Mouse (Mus musculus) hindbrain, embryonic 15.5 days (tissue): ENCODE measurements at regions not wholly inside any gene's neighbourhood (a gene's known extent, or its start where the extent isn't known, plus 50 kb on each side); places are given as distances from the start of the nearest gene placed in this dataset.
A peak's percentile ranks its signal among the peaks of the same experiment; 100 is the strongest.

Experiments used
- ATAC-seq: fragments of 200-750 bp; cut with Nextera tagmentation; 2 replicates; pipeline ENCODE4 v1.8.0; 2017; ENCODE audit warnings: low read depth, moderate number of reproducible peaks, moderate TSS enrichment; ENCODE audit not compliant: low FRiP score
- H3K27ac ChIP-seq: fragments of 300-500 bp; sonication (generic); replicated peaks from 2 replicates; pipeline ENCODE4 v1.5.1; 2015; ENCODE audit warnings: mild to moderate bottlenecking, inconsistent platforms
- H3K27me3 ChIP-seq: fragments of 300-500 bp; sonication (generic); 2 replicates; pipeline ENCODE4 v1.6.1; 2015; ENCODE audit warnings: control low read depth, inconsistent platforms
- H3K36me3 ChIP-seq: fragments of 300-500 bp; sonication (generic); 2 replicates; pipeline ENCODE4 v1.6.1; 2015; ENCODE audit warnings: control low read depth, inconsistent platforms
- H3K4me1 ChIP-seq: fragments of 300-500 bp; sonication (generic); replicated peaks from 2 replicates; pipeline ENCODE4 v1.6.1; 2015; ENCODE audit warnings: control low read depth, inconsistent platforms
- H3K4me2 ChIP-seq: fragments of 300-500 bp; sonication (generic); 2 replicates; pipeline ENCODE4 v1.6.1; 2015; ENCODE audit warnings: moderate library complexity, mild to moderate bottlenecking, inconsistent platforms
- H3K4me3 ChIP-seq: fragments of 300-500 bp; sonication (generic); 2 replicates; pipeline ENCODE4 v1.5.1; 2015; ENCODE audit warnings: mild to moderate bottlenecking, inconsistent platforms
- H3K9ac ChIP-seq: fragments of 300-500 bp; sonication (generic); 2 replicates; pipeline ENCODE4 v1.6.1; 2015; ENCODE audit warnings: inconsistent platforms
- H3K9me3 ChIP-seq: fragments of 300-500 bp; sonication (generic); 2 replicates; pipeline ENCODE4 v1.6.1; 2016; ENCODE audit warnings: control low read depth, inconsistent platforms
- WGBS: fragments of 180-500 bp; shearing (Covaris S2); methylation state at CpG from one replicate; pipeline ENCODE4 v1.1.7; 2015; 5-methylcytosine and 5-hydroxymethylcytosine counted together

- Histone ChIP-seq H3K27me3 (no peaks in the 10 kb centered on the region), H3K4me1 (no peaks in the 10 kb centered on the region), H3K4me3 (no peak overlapping the region), H3K9me3 (no peaks in the 10 kb centered on the region), H3K9ac (no peak overlapping the region), H3K36me3 (no peaks in the 10 kb centered on the region), H3K4me2 (no peak overlapping the region), H3K27ac (no peak overlapping the region)
- no peak for ATAC-seq
- WGBS = 53% methylated on average over 1 of the region's 1 CpGs
Measured at GRCm38 (mm10) chr4:131132201-131132600, 188.0 kb downstream of the Matn1 start.

GRCm38 (mm10) chr4:131132781-131133180 lies 188.6 kb downstream of the Matn1 start:
- Histone ChIP-seq H3K4me2 (no peak overlapping the region), H3K4me1 (no peaks in the 10 kb centered on the region), H3K9me3 (no peaks in the 10 kb centered on the region), H3K27me3 (no peaks in the 10 kb centered on the region), H3K36me3 (no peaks in the 10 kb centered on the region), H3K4me3 (no peak overlapping the region), H3K9ac (no peak overlapping the region), H3K27ac (no peak overlapping the region)
- WGBS = 71% methylated on average over 9 of the region's 9 CpGs
- ATAC-seq = no peak

GRCm38 (mm10) chr4:131135841-131136240 lies 191.7 kb downstream of the Matn1 start:
- no peak overlapping the region for H3K27ac ChIP-seq
- 82% methylated on average over 4 of the region's 4 CpGs for WGBS
- no peaks in the 10 kb centered on the region for H3K27me3 ChIP-seq
- ATAC-seq = no peak
- no peaks in the 10 kb centered on the region for H3K9me3 ChIP-seq
- no peak overlapping the region for H3K4me2 ChIP-seq
- H3K4me3 ChIP-seq = no peak overlapping the region
- no peaks in the 10 kb centered on the region for H3K4me1 ChIP-seq
- no peak overlapping the region for H3K9ac ChIP-seq
- no peaks in the 10 kb centered on the region for H3K36me3 ChIP-seq

- no peak overlapping the region for H3K4me2 ChIP-seq
- H3K36me3 ChIP-seq = no peaks in the 10 kb centered on the region
- H3K27me3 ChIP-seq = no peaks in the 10 kb centered on the region
- H3K27ac ChIP-seq = no peak overlapping the region
- H3K4me3 ChIP-seq = no peak overlapping the region
- 0 out of 2 replicates have a peak, but pooled peaks cover 6% of the 10 kb centered on the region for H3K4me1 ChIP-seq
- 83% methylated on average over 13 of the region's 13 CpGs for WGBS
- H3K9ac ChIP-seq = no peak overlapping the region
- no peak for ATAC-seq
- no peaks in the 10 kb centered on the region for H3K9me3 ChIP-seq
Measured at GRCm38 (mm10) chr4:131138891-131139290, 194.7 kb downstream of the Matn1 start.

GRCm38 (mm10) chr4:131141890-131142465 lies 197.8 kb downstream of the Matn1 start:
- Histone ChIP-seq H3K4me3 (no peak overlapping the region), H3K27me3 (no peaks in the 10 kb centered on the region)
- 29% methylated on average over 17 of the region's 17 CpGs for WGBS

GRCm38 (mm10) chr4:131145507-131145906 lies 201.3 kb downstream of the Matn1 start:
- Histone ChIP-seq H3K9ac (no peak overlapping the region), H3K27me3 (no peaks in the 10 kb centered on the region), H3K4me1 (peaks cover 15% of the 10 kb centered on the region; the same call in 1 of the 2 replicates), H3K4me2 (no peak overlapping the region), H3K4me3 (no peak overlapping the region), H3K27ac (no peak overlapping the region), H3K9me3 (no peaks in the 10 kb centered on the region), H3K36me3 (no peaks in the 10 kb centered on the region)
- 79% methylated on average over 1 of the region's 1 CpGs for WGBS
- no peak for ATAC-seq

More at GRCm38 (mm10) chr4:131141890-131142465, 197.8 kb downstream of the Matn1 start:
- Histone ChIP-seq H3K9me3 (no peaks in the 10 kb centered on the region), H3K36me3 (no peaks in the 10 kb centered on the region), H3K27ac (no peak overlapping the region), H3K4me1 (0 out of 2 replicates have a peak, but pooled peaks cover 6% of the 10 kb centered on the region), H3K9ac (no peak overlapping the region), H3K4me2 (no peak overlapping the region)
- ATAC-seq = no peak

- WGBS = 58% methylated on average over 16 of the region's 16 CpGs
- Histone ChIP-seq H3K4me1 (peaks cover 9% of the 10 kb centered on the region; the same call in 1 of the 2 replicates), H3K9me3 (no peaks in the 10 kb centered on the region), H3K27ac (no peak overlapping the region), H3K4me3 (no peak overlapping the region), H3K27me3 (no peaks in the 10 kb centered on the region), H3K9ac (no peak overlapping the region), H3K4me2 (no peak overlapping the region), H3K36me3 (no peaks in the 10 kb centered on the region)
- no peak for ATAC-seq
Measured at GRCm38 (mm10) chr4:131148042-131148747, 204.0 kb downstream of the Matn1 start.

- Histone ChIP-seq H3K9ac (no peak overlapping the region), H3K9me3 (no peaks in the 10 kb centered on the region), H3K4me2 (no peak overlapping the region), H3K36me3 (no peaks in the 10 kb centered on the region), H3K27me3 (no peaks in the 10 kb centered on the region), H3K27ac (no peak overlapping the region), H3K4me1 (peaks cover 9% of the 10 kb centered on the region; the same call in 1 of the 2 replicates), H3K4me3 (no peak overlapping the region)
- no peak for ATAC-seq
- 84% methylated on average over 5 of the region's 5 CpGs for WGBS
Measured at GRCm38 (mm10) chr4:131149466-131149865, 205.3 kb downstream of the Matn1 start.

- Histone ChIP-seq H3K4me1 (peaks cover 33% of the 10 kb centered on the region), H3K4me3 (no peak overlapping the region), H3K9me3 (no peaks in the 10 kb centered on the region), H3K9ac (no peak overlapping the region), H3K4me2 (no peak overlapping the region), H3K36me3 (no peaks in the 10 kb centered on the region), H3K27me3 (no peaks in the 10 kb centered on the region), H3K27ac (no peak overlapping the region)
- ATAC-seq = peak; percentile 59; the same call in 1 of the 2 replicates
- WGBS = 20% methylated on average over 5 of the region's 5 CpGs
Measured at GRCm38 (mm10) chr4:131159712-131160111, 215.5 kb downstream of the Matn1 start.

GRCm38 (mm10) chr4:131160135-131160534 lies 215.9 kb downstream of the Matn1 start:
- Histone ChIP-seq H3K36me3 (no peaks in the 10 kb centered on the region), H3K4me3 (no peak overlapping the region), H3K27me3 (no peaks in the 10 kb centered on the region), H3K4me2 (no peak overlapping the region), H3K9ac (no peak overlapping the region), H3K27ac (no peak overlapping the region), H3K4me1 (peaks cover 33% of the 10 kb centered on the region), H3K9me3 (no peaks in the 10 kb centered on the region)
- peak; percentile 49; the same call in 1 of the 2 replicates for ATAC-seq
- WGBS = 20% methylated on average over 5 of the region's 5 CpGs

- Histone ChIP-seq H3K4me1 (peaks cover 33% of the 10 kb centered on the region), H3K4me2 (no peak overlapping the region), H3K9me3 (no peaks in the 10 kb centered on the region), H3K27me3 (no peaks in the 10 kb centered on the region), H3K36me3 (no peaks in the 10 kb centered on the region), H3K27ac (no peak overlapping the region), H3K9ac (no peak overlapping the region), H3K4me3 (no peak overlapping the region)
- WGBS = 51% methylated on average over 9 of the region's 9 CpGs
- no peak for ATAC-seq
Measured at GRCm38 (mm10) chr4:131161501-131161900, 217.3 kb downstream of the Matn1 start.

- no peaks in the 10 kb centered on the region for H3K9me3 ChIP-seq
- 0 out of 2 replicates have a peak overlapping the region, but pooled peaks have one; percentile 21 for H3K27ac ChIP-seq
- no peak overlapping the region for H3K4me3 ChIP-seq
- ATAC-seq = no peak
- H3K4me1 ChIP-seq = peaks cover 27% of the 10 kb centered on the region
- H3K4me2 ChIP-seq = no peak overlapping the region
- no peaks in the 10 kb centered on the region for H3K27me3 ChIP-seq
- no peaks in the 10 kb centered on the region for H3K36me3 ChIP-seq
- no peak overlapping the region for H3K9ac ChIP-seq
- WGBS = 15% methylated on average over 7 of the region's 7 CpGs
Measured at GRCm38 (mm10) chr4:131163782-131164315, 219.7 kb downstream of the Matn1 start.
